Mouse (Mus musculus) left cerebral cortex, adult 18-20 months (tissue): ENCODE measurements around the gene Phka1. TPM values are rescaled to one million over a fixed set of nuclear protein-coding genes. Genes with fewer than 3 reads are reported as not detected.

Experiments
- DNase-seq, 2 experiments: peaks; one replicate each; pipeline ENCODE4 v3.0.0; 2021 to 2022; ENCODE audit warnings: low spot score in 2 of 2, mixed read lengths in 1 of 2
- total RNA-seq, 2 experiments: library from RNA; stranded (reverse); gene quantifications; 2 replicates each; pipeline ENCODE4 v1.2.3; 2021

Gene Phka1
- total RNA-seq, 2 experiments from 2014 or later, result 17.3 to 17.8 TPM

DNA sequence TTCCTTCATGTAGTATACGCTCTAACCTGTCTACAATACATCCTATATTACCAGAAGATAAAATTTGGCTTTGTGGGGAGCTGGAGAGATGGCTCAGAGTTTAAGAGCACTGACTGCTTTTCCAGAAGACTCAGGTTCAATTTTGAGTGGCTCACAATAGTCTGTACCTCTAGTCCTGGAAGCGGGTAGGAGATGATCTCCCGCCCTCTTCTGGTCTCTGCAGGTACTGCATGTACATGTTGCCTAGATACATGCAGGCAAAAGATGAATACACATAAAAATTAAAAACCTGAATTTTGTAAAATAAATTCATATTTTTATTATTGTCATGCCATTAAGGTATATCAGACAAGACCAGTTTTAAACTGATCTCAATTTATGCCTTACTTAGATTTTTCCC, 167.3 kb downstream of the Phka1 start:
- peak; percentile 73 to 83 for DNase-seq

- DNase-seq, result peak in 1 of 2 experiments; percentile 5
These were observed 168.5 kb downstream of the Phka1 start for GRCm38 (mm10) chrX:102475555-102475954.

Other genes starting within 250 kb of the Phka1 start
- gene Hdac8, start 138.9 kb downstream of the Phka1 start, total RNA-seq, result 10 to 100 TPM; 14.0 to 16.7 TPM
- gene Gm3880, start 42.7 kb upstream of the Phka1 start, total RNA-seq, result not detected
- not detected for gene Gm9112, start 63.4 kb upstream of the Phka1 start, total RNA-seq
- not detected for gene Dmrtc1b, start 63.6 kb upstream of the Phka1 start, total RNA-seq
- not detected for gene Dmrtc1c1, start 158.7 kb upstream of the Phka1 start, total RNA-seq
- gene Dmrtc1c2, start 210.4 kb upstream of the Phka1 start, total RNA-seq, result not detected
- not detected for gene 1700031F05Rik, start 223.7 kb upstream of the Phka1 start, total RNA-seq